Mouse (Mus musculus) megakaryocyte, adult 5-6 weeks (primary cell): ENCODE measurements around the gene Chd9. TPM values are rescaled to one million over a fixed set of nuclear protein-coding genes. Genes with fewer than 3 reads are reported as not detected.

Source experiments
- ATAC-seq: 2 replicates; pipeline ENCODE4 v1.8.0; 2016; ENCODE audit warnings: mild to moderate bottlenecking, inconsistent platforms; ENCODE audit not compliant: poor library complexity, severe bottlenecking
- total RNA-seq, 2 experiments: library from RNA; stranded (forward) in 1 of 2; stranded (reverse) in 1 of 2; fragments of 153-499, 151-499 nt in 1 of 2; fragments of 221-1000, 200-1000 nt in 1 of 2; gene quantifications; 2 replicates each; pipeline versions ENCODE4 v1.2.3 to v1.2.4; 2015 to 2017

Gene Chd9
- 91.1 and 104 TPM in 2 replicates for total RNA-seq (2015)
- total RNA-seq (2017), result 39.0 and 45.6 TPM in 2 replicates

- peak; percentile 96 for ATAC-seq
These were observed at the start of gene Chd9 for GRCm38 (mm10) chr8:90828181-90828986. Gene Chd9 (plus strand): TSS chr8:90828352.

GRCm38 (mm10) chr8:90791616-90792015 lies 36.5 kb upstream of the Chd9 start:
- ATAC-seq, result no peak

GRCm38 (mm10) chr8:90793710-90794109 lies 34.4 kb upstream of the Chd9 start:
- peak; percentile 62 for ATAC-seq

- peak; percentile 95 for ATAC-seq
These were observed 32.9 kb upstream of the Chd9 start for GRCm38 (mm10) chr8:90794990-90795861.

- no peak for ATAC-seq
These were observed 28.7 kb upstream of the Chd9 start for GRCm38 (mm10) chr8:90799473-90799872.

- peak; percentile 38; the same call in 1 of the 2 replicates for ATAC-seq
These were observed 14.4 kb upstream of the Chd9 start for GRCm38 (mm10) chr8:90813602-90814320.

- no peak for ATAC-seq
These were observed 11.9 kb upstream of the Chd9 start for GRCm38 (mm10) chr8:90816061-90816882.

- no peak for ATAC-seq
These were observed 10.9 kb upstream of the Chd9 start, which contains the start of gene Gm19935 for GRCm38 (mm10) chr8:90817293-90817692. Gene Gm19935 (minus strand): TSS chr8:90817393.

GRCm38 (mm10) chr8:90819561-90820320 lies 8.4 kb upstream of the Chd9 start:
- ATAC-seq, result peak; percentile 14

GRCm38 (mm10) chr8:90820321-90820696 lies 7.8 kb upstream of the Chd9 start:
- peak; percentile 56 for ATAC-seq

GRCm38 (mm10) chr8:90822443-90822842 lies 5.7 kb upstream of the Chd9 start:
- peak; percentile 80 for ATAC-seq

- no peak for ATAC-seq
These were observed 2.7 kb upstream of the Chd9 start for GRCm38 (mm10) chr8:90825459-90825871.

- ATAC-seq, result peak; percentile 50
These were observed 1.0 kb downstream of the Chd9 start for GRCm38 (mm10) chr8:90828987-90829740.

GRCm38 (mm10) chr8:90829825-90830224 lies 1.7 kb downstream of the Chd9 start:
- no peak for ATAC-seq

- ATAC-seq, result no peak
These were observed 2.8 kb downstream of the Chd9 start for GRCm38 (mm10) chr8:90830980-90831379.

GRCm38 (mm10) chr8:90832576-90833289 lies 4.6 kb downstream of the Chd9 start:
- ATAC-seq, result peak; percentile 22

GRCm38 (mm10) chr8:90833628-90834320 lies 5.6 kb downstream of the Chd9 start:
- ATAC-seq, result peak; percentile 51
